Mouse (Mus musculus) stomach, postnatal 0 days (tissue): ENCODE results near the gene Gm43720.

Source experiments
- CTCF ChIP-seq: IDR thresholded peaks from 2 replicates; pipeline ENCODE4 v1.5.1; 2016; ENCODE audit warnings: antibody characterized with exemption, low read depth, mild to moderate bottlenecking, moderate library complexity
- EP300 ChIP-seq: optimal IDR thresholded peaks from 2 replicates; pipeline ENCODE3; 2016; ENCODE audit warnings: antibody characterized with exemption

DNA sequence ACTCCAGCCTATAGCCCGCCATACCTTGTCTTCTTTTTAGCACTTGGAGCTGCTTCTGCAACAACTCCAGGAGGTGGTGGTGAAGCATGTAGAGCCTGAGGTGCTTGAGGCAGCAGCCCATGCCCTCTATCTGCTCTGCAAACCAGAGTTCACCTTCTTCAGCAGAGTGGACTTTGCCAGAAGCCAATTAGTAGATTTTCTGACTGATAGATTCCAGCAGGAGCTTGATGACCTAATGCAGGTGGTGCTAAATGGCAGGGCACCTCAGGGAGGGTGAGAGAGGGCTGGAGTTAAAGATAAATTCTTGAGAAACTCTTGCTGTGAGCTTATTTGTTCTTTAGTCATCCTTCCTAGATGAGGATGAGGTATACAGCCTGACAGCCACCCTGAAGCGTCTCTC is 19.9 kb upstream of the Gm43720 start:
- TF ChIP-seq CTCF (no peak), EP300 (no peak)
